Comparison of ENCODE assay signal across 11 mouse cellular contexts in genomic region chr19:4828444-4829114, GRCm38 (mm10). TPM values are rescaled to one million over a fixed set of nuclear protein-coding genes. Genes with fewer than 3 reads are reported as not detected.
A peak's percentile ranks its signal among the peaks of the same experiment; 100 is the strongest.
DNase-seq lines count a peak whose midpoint lies in the region; ATAC-seq and TF ChIP-seq lines count a peak whose summit lies in the region.
"Had no signal": no experiment of that assay in that cellular context is flagged by ENCODE, and none has a peak within 500 bp of the region (broad histone marks: within the 10 kb centered on the region; RNA-seq: fewer than 3 reads in every experiment).

No protein-coding gene starts in this region.

- no peak for ATAC-seq in embryonic facial prominence, embryonic 11.5 days (replicated peaks; ENCODE audit: insufficient number of reproducible peaks, low FRiP score, low TSS enrichment, low read depth)
- no peak for ATAC-seq in embryonic facial prominence, embryonic 15.5 days (ENCODE audit: insufficient number of reproducible peaks, low FRiP score, low TSS enrichment, low read depth)
- no peak for ATAC-seq in kidney, postnatal 0 days (replicated peaks; ENCODE audit: low FRiP score, low read depth)
- no peak for ATAC-seq in forebrain, embryonic 11.5 days (replicated peaks; ENCODE audit: low FRiP score)

- 53% methylated on average over 16 of the region's 16 CpGs for WGBS in embryonic facial prominence, embryonic 11.5 days
- 52% methylated on average over 16 of the region's 16 CpGs for WGBS in embryonic facial prominence, embryonic 10.5 days
- WGBS in embryonic facial prominence, embryonic 15.5 days, result 43% methylated on average over 16 of the region's 16 CpGs
- 39% methylated on average over 16 of the region's 16 CpGs for WGBS in kidney, postnatal 0 days
- 60% methylated on average over 16 of the region's 16 CpGs for WGBS in forebrain, embryonic 11.5 days

- no peak overlapping the region for H3K9ac ChIP-seq in embryonic facial prominence, embryonic 11.5 days (replicated peaks; ENCODE audit: low read length)
- no peak overlapping the region for H3K9ac ChIP-seq in embryonic facial prominence, embryonic 15.5 days
- no peak overlapping the region for H3K9ac ChIP-seq in kidney, postnatal 0 days (ENCODE audit: low read depth, low read length)
- no peak overlapping the region for H3K9ac ChIP-seq in forebrain, embryonic 11.5 days (ENCODE audit: low read length)
- H3K9ac ChIP-seq: hindbrain, embryonic 13.5 days; limb, embryonic 12.5 days; neural tube, embryonic 12.5 days had no signal

- no peak for TF ChIP-seq CTCF in kidney, postnatal 0 days (IDR thresholded peaks at IDR 0.05; ENCODE audit: low read depth)

- DNase-seq in embryonic facial prominence, embryonic 11.5 days (ENCODE audit: low spot score), result peak; percentile 8
- DNase-seq in embryonic facial prominence, embryonic 10.5 days (ENCODE audit: low spot score), result no peak
- peak; percentile 47 for DNase-seq in kidney, postnatal 0 days (ENCODE audit: low spot score)
- peak; percentile 22 to 38 for DNase-seq in lung, postnatal 4 days
- no peak for DNase-seq in layer of hippocampus, adult 8-10 months (ENCODE audit: low spot score in 2 of 2)
- DNase-seq in right cerebral cortex, postnatal 10 days (ENCODE audit: low spot score in 2 of 2), result no peak
- DNase-seq in forebrain, embryonic 11.5 days (ENCODE audit: low spot score), result no peak

- H3K9me3 ChIP-seq in embryonic facial prominence, embryonic 11.5 days (replicated peaks; ENCODE audit: control insufficient read depth, low read length), result no peaks in the 10 kb centered on the region
- H3K9me3 ChIP-seq in embryonic facial prominence, embryonic 10.5 days, result no peaks in the 10 kb centered on the region
- H3K9me3 ChIP-seq in embryonic facial prominence, embryonic 15.5 days (replicated peaks), result no peaks in the 10 kb centered on the region
- no peaks in the 10 kb centered on the region for H3K9me3 ChIP-seq in kidney, postnatal 0 days (replicated peaks; ENCODE audit: low read length)
- no peaks in the 10 kb centered on the region for H3K9me3 ChIP-seq in forebrain, embryonic 11.5 days (ENCODE audit: control insufficient read depth, low read length)
- H3K9me3 ChIP-seq: hindbrain, embryonic 13.5 days; limb, embryonic 12.5 days; neural tube, embryonic 12.5 days had no signal

- H3K4me3 ChIP-seq in embryonic facial prominence, embryonic 11.5 days (ENCODE audit: low read depth, low read length), result no peak overlapping the region
- H3K4me3 ChIP-seq in embryonic facial prominence, embryonic 10.5 days, result no peak overlapping the region
- no peak overlapping the region for H3K4me3 ChIP-seq in embryonic facial prominence, embryonic 15.5 days (replicated peaks)
- H3K4me3 ChIP-seq in kidney, postnatal 0 days (replicated peaks; ENCODE audit: low read depth, low read length), result no peak overlapping the region
- H3K4me3 ChIP-seq in forebrain, embryonic 11.5 days (ENCODE audit: low read depth, low read length), result no peak overlapping the region
- H3K4me3 ChIP-seq: hindbrain, embryonic 13.5 days; limb, embryonic 12.5 days; neural tube, embryonic 12.5 days had no signal

- H3K27ac ChIP-seq in embryonic facial prominence, embryonic 11.5 days (replicated peaks; ENCODE audit: low read depth, low read length), result no peak overlapping the region
- no peak overlapping the region; the same call in 1 of the 2 replicates for H3K27ac ChIP-seq in embryonic facial prominence, embryonic 10.5 days (replicated peaks)
- H3K27ac ChIP-seq in embryonic facial prominence, embryonic 15.5 days (replicated peaks), result no peak overlapping the region; the same call in 1 of the 2 replicates
- no peak overlapping the region for H3K27ac ChIP-seq in kidney, postnatal 0 days
- no peak overlapping the region for H3K27ac ChIP-seq in forebrain, embryonic 11.5 days (ENCODE audit: low read depth, low read length)
- H3K27ac ChIP-seq: hindbrain, embryonic 13.5 days; limb, embryonic 12.5 days; neural tube, embryonic 12.5 days had no signal

- no peaks in the 10 kb centered on the region for H3K36me3 ChIP-seq in embryonic facial prominence, embryonic 11.5 days (replicated peaks; ENCODE audit: control insufficient read depth, insufficient read depth, low read depth, low read length)
- peaks cover 48% of the 10 kb centered on the region for H3K36me3 ChIP-seq in embryonic facial prominence, embryonic 10.5 days (replicated peaks)
- H3K36me3 ChIP-seq in embryonic facial prominence, embryonic 15.5 days, result peaks cover 47% of the 10 kb centered on the region
- peaks cover 10% of the 10 kb centered on the region; the same call in 1 of the 2 replicates for H3K36me3 ChIP-seq in kidney, postnatal 0 days (ENCODE audit: insufficient read depth, low read length)
- no peaks in the 10 kb centered on the region; the same call in 1 of the 2 replicates for H3K36me3 ChIP-seq in forebrain, embryonic 11.5 days (ENCODE audit: control insufficient read depth, insufficient read depth, low read length)

- no peak overlapping the region for H3K4me2 ChIP-seq in embryonic facial prominence, embryonic 11.5 days (ENCODE audit: low read depth, low read length)
- peak overlapping the region; percentile 8; the same call in 1 of the 2 replicates for H3K4me2 ChIP-seq in embryonic facial prominence, embryonic 15.5 days (replicated peaks)
- no peak overlapping the region for H3K4me2 ChIP-seq in kidney, postnatal 0 days (ENCODE audit: low read length)
- no peak overlapping the region for H3K4me2 ChIP-seq in forebrain, embryonic 11.5 days (ENCODE audit: low read depth, low read length, severe bottlenecking)
- H3K4me2 ChIP-seq: hindbrain, embryonic 13.5 days; limb, embryonic 12.5 days; neural tube, embryonic 12.5 days had no signal

- H3K4me1 ChIP-seq in embryonic facial prominence, embryonic 11.5 days (ENCODE audit: control insufficient read depth, insufficient read depth, low read length), result no peaks in the 10 kb centered on the region
- H3K4me1 ChIP-seq in embryonic facial prominence, embryonic 10.5 days, result peaks cover 19% of the 10 kb centered on the region
- no peaks in the 10 kb centered on the region; the same call in 1 of the 2 replicates for H3K4me1 ChIP-seq in embryonic facial prominence, embryonic 15.5 days
- no peaks in the 10 kb centered on the region for H3K4me1 ChIP-seq in kidney, postnatal 0 days (replicated peaks; ENCODE audit: insufficient read depth, low read length)
- H3K4me1 ChIP-seq in forebrain, embryonic 11.5 days (replicated peaks; ENCODE audit: control insufficient read depth, insufficient read depth, low read length), result peaks cover 2% of the 10 kb centered on the region; the same call in 1 of the 2 replicates
- H3K4me1 ChIP-seq: neural tube, embryonic 12.5 days had no signal

- H3K27me3 ChIP-seq in embryonic facial prominence, embryonic 11.5 days (ENCODE audit: control insufficient read depth, insufficient read depth, low read length), result no peaks in the 10 kb centered on the region
- H3K27me3 ChIP-seq in embryonic facial prominence, embryonic 10.5 days (replicated peaks; ENCODE audit: low read depth, poor library complexity, severe bottlenecking), result no peaks in the 10 kb centered on the region
- no peaks in the 10 kb centered on the region for H3K27me3 ChIP-seq in embryonic facial prominence, embryonic 15.5 days
- H3K27me3 ChIP-seq in kidney, postnatal 0 days (ENCODE audit: insufficient read depth, low read length), result no peaks in the 10 kb centered on the region
- no peaks in the 10 kb centered on the region for H3K27me3 ChIP-seq in forebrain, embryonic 11.5 days (ENCODE audit: control insufficient read depth, insufficient read depth, low read length)
- H3K27me3 ChIP-seq: hindbrain, embryonic 13.5 days; limb, embryonic 12.5 days; neural tube, embryonic 12.5 days had no signal

RNA-seq across cellular contexts. Expression of gene Ccs, which starts 10.6 kb away (rescaled TPM):
- 44.9 and 45.8 TPM in 2 replicates for polyA plus RNA-seq in embryonic facial prominence, embryonic 11.5 days (2014; fragmentation: Nextera tagmentation; extraction: Ambion mirVana)
- polyA plus RNA-seq in embryonic facial prominence, embryonic 10.5 days (2016; fragmentation: Nextera tagmentation; extraction: Ambion mirVana), result 52.1 and 52.8 TPM in 2 replicates
- polyA plus RNA-seq in embryonic facial prominence, embryonic 15.5 days (2015; fragmentation: Nextera tagmentation; extraction: Ambion mirVana), result 69.4 and 73.8 TPM in 2 replicates
- polyA plus RNA-seq in kidney, postnatal 0 days (2015; fragmentation: Nextera tagmentation; extraction: Ambion mirVana), result 72.9 and 82.1 TPM in 2 replicates
- 10 to 100 TPM; 30.9 to 44.4 (median 38.5) TPM for total RNA-seq in layer of hippocampus, adult 8-10 months (2022)
- 36.4 and 37.9 TPM in 2 replicates for polyA plus RNA-seq in forebrain, embryonic 11.5 days (2014; fragmentation: Nextera tagmentation; extraction: Ambion mirVana)

RNA-seq across cellular contexts. Expression of gene Ccdc87, which starts 10.6 kb away (rescaled TPM):
- polyA plus RNA-seq in embryonic facial prominence, embryonic 11.5 days (2014; fragmentation: Nextera tagmentation; extraction: Ambion mirVana), result not detected in 2 replicates
- polyA plus RNA-seq in embryonic facial prominence, embryonic 10.5 days (2016; fragmentation: Nextera tagmentation; extraction: Ambion mirVana), result 0.06 and 0.11 TPM in 2 replicates
- polyA plus RNA-seq in embryonic facial prominence, embryonic 15.5 days (2015; fragmentation: Nextera tagmentation; extraction: Ambion mirVana), result 1.2 and 1.9 TPM in 2 replicates
- polyA plus RNA-seq in kidney, postnatal 0 days (2015; fragmentation: Nextera tagmentation; extraction: Ambion mirVana), result 0.04 TPM in 1 of 2 replicates, not detected in the other
- total RNA-seq in layer of hippocampus, adult 8-10 months (2022), result 1 to 10 TPM; 2.1 to 2.8 (median 2.4) TPM
- polyA plus RNA-seq in forebrain, embryonic 11.5 days (2014; fragmentation: Nextera tagmentation; extraction: Ambion mirVana), result 0.11 and 0.17 TPM in 2 replicates

RNA-seq across cellular contexts. Expression of gene Rbm14, which starts 17.1 kb away (rescaled TPM):
- 110 and 111 TPM in 2 replicates for polyA plus RNA-seq in embryonic facial prominence, embryonic 11.5 days (2014; fragmentation: Nextera tagmentation; extraction: Ambion mirVana)
- 134 and 140 TPM in 2 replicates for polyA plus RNA-seq in embryonic facial prominence, embryonic 10.5 days (2016; fragmentation: Nextera tagmentation; extraction: Ambion mirVana)
- polyA plus RNA-seq in embryonic facial prominence, embryonic 15.5 days (2015; fragmentation: Nextera tagmentation; extraction: Ambion mirVana), result 74.1 and 74.5 TPM in 2 replicates
- polyA plus RNA-seq in kidney, postnatal 0 days (2015; fragmentation: Nextera tagmentation; extraction: Ambion mirVana), result 43.8 and 48.8 TPM in 2 replicates
- total RNA-seq in layer of hippocampus, adult 8-10 months (2022), result 10 to 100 TPM; 45.5 to 60.9 (median 54.8) TPM
- polyA plus RNA-seq in forebrain, embryonic 11.5 days (2014; fragmentation: Nextera tagmentation; extraction: Ambion mirVana), result 139 and 144 TPM in 2 replicates

RNA-seq across cellular contexts. Expression of gene Gm21992, which starts 17.2 kb away (rescaled TPM):
- 18.4 and 25.8 TPM in 2 replicates for polyA plus RNA-seq in embryonic facial prominence, embryonic 11.5 days (2014; fragmentation: Nextera tagmentation; extraction: Ambion mirVana)
- 38.8 and 41.8 TPM in 2 replicates for polyA plus RNA-seq in embryonic facial prominence, embryonic 10.5 days (2016; fragmentation: Nextera tagmentation; extraction: Ambion mirVana)
- 30.9 and 36.3 TPM in 2 replicates for polyA plus RNA-seq in embryonic facial prominence, embryonic 15.5 days (2015; fragmentation: Nextera tagmentation; extraction: Ambion mirVana)
- 24.4 and 27.3 TPM in 2 replicates for polyA plus RNA-seq in kidney, postnatal 0 days (2015; fragmentation: Nextera tagmentation; extraction: Ambion mirVana)
- 10 to 100 TPM; 22.5 to 29.2 (median 26.0) TPM for total RNA-seq in layer of hippocampus, adult 8-10 months (2022)
- 15.0 and 31.9 TPM in 2 replicates for polyA plus RNA-seq in forebrain, embryonic 11.5 days (2014; fragmentation: Nextera tagmentation; extraction: Ambion mirVana)

RNA-seq across cellular contexts. Expression of gene Ctsf, which starts 26.4 kb away (rescaled TPM):
- 20.9 and 30.3 TPM in 2 replicates for polyA plus RNA-seq in embryonic facial prominence, embryonic 11.5 days (2014; fragmentation: Nextera tagmentation; extraction: Ambion mirVana)
- polyA plus RNA-seq in embryonic facial prominence, embryonic 10.5 days (2016; fragmentation: Nextera tagmentation; extraction: Ambion mirVana), result 26.9 and 28.0 TPM in 2 replicates
- polyA plus RNA-seq in embryonic facial prominence, embryonic 15.5 days (2015; fragmentation: Nextera tagmentation; extraction: Ambion mirVana), result 62.7 and 63.9 TPM in 2 replicates
- polyA plus RNA-seq in kidney, postnatal 0 days (2015; fragmentation: Nextera tagmentation; extraction: Ambion mirVana), result 79.8 and 80.6 TPM in 2 replicates
- total RNA-seq in layer of hippocampus, adult 8-10 months (2022), result 100 to 1,000 TPM; 110 to 126 (median 119) TPM
- 20.2 and 27.6 TPM in 2 replicates for polyA plus RNA-seq in forebrain, embryonic 11.5 days (2014; fragmentation: Nextera tagmentation; extraction: Ambion mirVana)

Comparison
In these comparisons a context has a peak if more than half of its experiments do, and no peak if none do; other contexts are left out.
1. DNase-seq: peak in embryonic facial prominence, embryonic 11.5 days (single experiment), kidney, postnatal 0 days (single experiment) and lung, postnatal 4 days (2 of 2); none in embryonic facial prominence, embryonic 10.5 days (single experiment), layer of hippocampus, adult 8-10 months (0 of 2), right cerebral cortex, postnatal 10 days (0 of 2) and forebrain, embryonic 11.5 days (single experiment).